8 mouse cellular contexts compared by ENCODE assay signal in genomic region chr9:62810543-62811515, GRCm38 (mm10). TPM values are rescaled to one million over a fixed set of nuclear protein-coding genes. Genes with fewer than 3 reads are reported as not detected.
DNase-seq lines count a peak whose midpoint lies in the region; ATAC-seq and TF ChIP-seq lines count a peak whose summit lies in the region.

No protein-coding gene starts in this region.

- H3K27me3 ChIP-seq in forebrain, postnatal 0 days (ENCODE audit: insufficient read depth, low read length), result no peaks in the 10 kb centered on the region
- no peaks in the 10 kb centered on the region for H3K27me3 ChIP-seq in limb, embryonic 10.5 days (ENCODE audit: low read depth, poor library complexity, severe bottlenecking)
- H3K27me3 ChIP-seq in myocyte (ENCODE audit: control insufficient read depth, insufficient read depth, insufficient read length), result no peaks in the 10 kb centered on the region

- peak overlapping the region; percentile 99 for H3ac ChIP-seq in myocyte (ENCODE audit: control insufficient read depth, insufficient read length)

- peak overlapping the region; percentile 68 for H3K4me2 ChIP-seq in forebrain, postnatal 0 days (ENCODE audit: low read depth)
- peak overlapping the region; percentile 88 for H3K4me2 ChIP-seq in myocyte (ENCODE audit: low read depth)

- peak overlapping the region; percentile 90 for H3K9ac ChIP-seq in forebrain, postnatal 0 days

- no peaks in the 10 kb centered on the region for H3K9me3 ChIP-seq in forebrain, postnatal 0 days (ENCODE audit: low read length)
- H3K9me3 ChIP-seq in limb, embryonic 10.5 days (replicated peaks), result no peaks in the 10 kb centered on the region

- H3K27ac ChIP-seq in forebrain, postnatal 0 days (ENCODE audit: low read depth, low read length), result peak overlapping the region; percentile 97
- peak overlapping the region; percentile 95 for H3K27ac ChIP-seq in limb, embryonic 10.5 days

- no peaks in the 10 kb centered on the region for H3K36me3 ChIP-seq in forebrain, postnatal 0 days (ENCODE audit: insufficient read depth)
- H3K36me3 ChIP-seq in limb, embryonic 10.5 days, result peaks cover 7% of the 10 kb centered on the region; the same call in 1 of the 2 replicates
- no peaks in the 10 kb centered on the region for H3K36me3 ChIP-seq in myocyte (ENCODE audit: control insufficient read depth, insufficient read depth)

- TF ChIP-seq POLR2A in brain, embryonic 14.5 days (IDR thresholded peaks at IDR 0.05; ENCODE audit: borderline replicate concordance, extremely low read depth, insufficient read depth, insufficient read length, poor library complexity, severe bottlenecking), result no peak
- TF ChIP-seq POLR2A in myocyte (IDR thresholded peaks at IDR 0.05; ENCODE audit: insufficient read length, low read depth), result peak; percentile 38

- peak; percentile 64 for ATAC-seq in forebrain, postnatal 0 days

- WGBS in forebrain, postnatal 0 days, result under 1% methylated on average over 54 of the region's 58 CpGs
- WGBS in limb, embryonic 10.5 days, result under 1% methylated on average over 58 of the region's 58 CpGs

- peak overlapping the region; percentile 91 for H3K4me3 ChIP-seq in forebrain, postnatal 0 days (ENCODE audit: low read depth, low read length)
- peak overlapping the region; percentile 94 for H3K4me3 ChIP-seq in limb, embryonic 10.5 days
- peak overlapping the region; percentile 90 for H3K4me3 ChIP-seq in myocyte

- peak; percentile 47 for DNase-seq in cerebellum, adult 9-11 months
- no peak for DNase-seq in cerebellum, adult 11-12 months
- DNase-seq in 3134 (ENCODE audit: extremely low read depth, insufficient read length, low spot score), result peak; percentile 70
- DNase-seq in brain, embryonic 14.5 days (ENCODE audit: low read depth), result peak; percentile 66
- peak; percentile 59 for DNase-seq in forebrain, postnatal 0 days
- no peak for DNase-seq in limb, embryonic 10.5 days (ENCODE audit: low spot score)
- DNase-seq in thymus, postnatal 4 days, result peak; percentile 56

- peak; percentile 19; the same call in 1 of the 2 replicates for TF ChIP-seq CTCF in brain, embryonic 14.5 days (IDR thresholded peaks at IDR 0.05; ENCODE audit: borderline replicate concordance, extremely low read depth, insufficient read depth, insufficient read length)
- TF ChIP-seq CTCF in forebrain, postnatal 0 days (IDR thresholded peaks at IDR 0.05; ENCODE audit: low read depth), result peak; percentile 56

- peaks cover 54% of the 10 kb centered on the region for H3K79me2 ChIP-seq in myocyte (ENCODE audit: control insufficient read depth, insufficient read depth)

- peaks cover 22% of the 10 kb centered on the region for H3K4me1 ChIP-seq in forebrain, postnatal 0 days (ENCODE audit: insufficient read depth)
- peaks cover 31% of the 10 kb centered on the region for H3K4me1 ChIP-seq in limb, embryonic 10.5 days

TF ChIP-seq in myocyte, 11 proteins besides CTCF, POLR2A, EP300 and RAD21:
- peak in 1 of 3 experiments; percentile 2 for TF ChIP-seq MYOD1 (IDR thresholded peaks at IDR 0.05; ENCODE audit: control insufficient read depth in 1 of 3, insufficient read length in 2 of 3, low read depth in 2 of 3)
- no peak for TF ChIP-seq E2F4 (IDR thresholded peaks at IDR 0.05; ENCODE audit: insufficient read depth)
- TF ChIP-seq SRF (IDR thresholded peaks at IDR 0.05; ENCODE audit: control insufficient read depth, insufficient read length, low read depth), result no peak
- TF ChIP-seq USF1 (IDR thresholded peaks at IDR 0.05; ENCODE audit: low read depth), result no peak
- peak; percentile 57 for TF ChIP-seq POLR2AphosphoS2 (IDR thresholded peaks at IDR 0.05; ENCODE audit: insufficient read length, low read depth)

RNA-seq across cellular contexts. Expression of gene Fem1b, which starts 0.9 kb away (rescaled TPM):
- polyA plus RNA-seq in brain, embryonic 14.5 days (2012; rRNA removed), result 48.8 and 89.5 TPM in 2 replicates
- total RNA-seq in forebrain, postnatal 0 days (2014; rRNA removed), result 150 and 191 TPM in 2 replicates
- polyA plus RNA-seq in forebrain, postnatal 0 days (2015; fragmentation: Nextera tagmentation; extraction: Ambion mirVana), result 24.3 and 29.4 TPM in 2 replicates
- 27.3 and 30.3 TPM in 2 replicates for polyA plus RNA-seq in limb, embryonic 10.5 days (2016; fragmentation: Nextera tagmentation; extraction: Ambion mirVana)
- 16.5 TPM for polyA plus RNA-seq in myocyte (2012; fragmentation: generic; extraction: Trizol)

RNA-seq across cellular contexts. Expression of gene Cln6, which starts 27.8 kb away (rescaled TPM):
- 13.7 and 13.8 TPM in 2 replicates for polyA plus RNA-seq in brain, embryonic 14.5 days (2012; rRNA removed)
- 9.2 and 9.7 TPM in 2 replicates for total RNA-seq in forebrain, postnatal 0 days (2014; rRNA removed)
- 5.6 and 6.8 TPM in 2 replicates for polyA plus RNA-seq in forebrain, postnatal 0 days (2015; fragmentation: Nextera tagmentation; extraction: Ambion mirVana)
- 16.4 and 18.5 TPM in 2 replicates for polyA plus RNA-seq in limb, embryonic 10.5 days (2016; fragmentation: Nextera tagmentation; extraction: Ambion mirVana)
- polyA plus RNA-seq in myocyte (2012; fragmentation: generic; extraction: Trizol), result 25.9 TPM

RNA-seq across cellular contexts. Expression of gene Calml4, which starts 47.1 kb away (rescaled TPM):
- polyA plus RNA-seq in brain, embryonic 14.5 days (2012; rRNA removed), result 6.8 and 13.3 TPM in 2 replicates
- total RNA-seq in forebrain, postnatal 0 days (2014; rRNA removed), result 2.6 and 6.5 TPM in 2 replicates
- 13.0 and 13.5 TPM in 2 replicates for polyA plus RNA-seq in forebrain, postnatal 0 days (2015; fragmentation: Nextera tagmentation; extraction: Ambion mirVana)
- polyA plus RNA-seq in limb, embryonic 10.5 days (2016; fragmentation: Nextera tagmentation; extraction: Ambion mirVana), result 3.8 and 4.4 TPM in 2 replicates
- 14.0 TPM for polyA plus RNA-seq in myocyte (2012; fragmentation: generic; extraction: Trizol)

Comparison
In these comparisons a context has a peak if more than half of its experiments do, and no peak if none do; other contexts are left out.
1. DNase-seq: peak in cerebellum, adult 9-11 months (single experiment), 3134 (single experiment), brain, embryonic 14.5 days (single experiment), forebrain, postnatal 0 days (single experiment) and thymus, postnatal 4 days (single experiment); none in cerebellum, adult 11-12 months (single experiment) and limb, embryonic 10.5 days (single experiment).
2. Peak in every context shown above with its lines, with median percentiles within 50 percentile points of each other: H3K4me3 ChIP-seq.